Mouse (Mus musculus) testis, adult 2 months (tissue): Measurements from ENCODE around the gene Agl. TPM values are rescaled to one million over a fixed set of nuclear protein-coding genes. Genes with fewer than 3 reads are reported as not detected.

Experiments
- H3K27ac ChIP-seq: fragments of 200-500 bp; 2 replicates; pipeline ENCODE4 v1.5.1; 2012; ENCODE audit warnings: low read depth, low read length; ENCODE audit not compliant: control insufficient read depth, insufficient read depth
- H3K27me3 ChIP-seq: fragments of 200-500 bp; 2 replicates; pipeline ENCODE4 v1.6.1; 2012; ENCODE audit warnings: mild to moderate bottlenecking, low read length, moderate library complexity; ENCODE audit not compliant: control insufficient read depth, insufficient read depth
- H3K36me3 ChIP-seq: fragments of 200-500 bp; 2 replicates; pipeline ENCODE4 v1.6.1; 2012; ENCODE audit warnings: mild to moderate bottlenecking, low read length; ENCODE audit not compliant: control insufficient read depth, insufficient read depth
- H3K4me1 ChIP-seq: fragments of 200-500 bp; 2 replicates; pipeline ENCODE4 v1.6.1; 2012; ENCODE audit warnings: low read length; ENCODE audit not compliant: control insufficient read depth, insufficient read depth
- H3K4me3 ChIP-seq: fragments of 200-500 bp; 2 replicates; pipeline ENCODE4 v1.5.1; 2012; ENCODE audit warnings: low read depth, mild to moderate bottlenecking, low read length, moderate library complexity, mixed read lengths; ENCODE audit not compliant: control insufficient read depth
- CTCF ChIP-seq: fragments of 200-500 bp; IDR thresholded peaks from 2 replicates; pipeline ENCODE4 v1.5.1; 2012; ENCODE audit warnings: low read depth, mild to moderate bottlenecking, inconsistent platforms, low read length, moderate library complexity; ENCODE audit not compliant: control insufficient read depth, insufficient read depth, insufficient replicate concordance
- POLR2A ChIP-seq: fragments of 200-500 bp; IDR thresholded peaks from 2 replicates; pipeline ENCODE4 v1.6.1; 2012; ENCODE audit warnings: low read depth, mild to moderate bottlenecking, inconsistent platforms, low read length, moderate library complexity; ENCODE audit not compliant: control insufficient read depth
- polyA plus RNA-seq: library from polyadenylated mRNA; depleted of rRNA; stranded (reverse); fragments of >200 nt; gene quantifications from 2 replicates; pipeline ENCODE4 v1.2.3, GENCODE M21; 2012

The Agl gene
- polyA plus RNA-seq, 1 experiment: 3.2 TPM

- no peak for TF ChIP-seq CTCF
- TF ChIP-seq POLR2A: no peak
- Histone ChIP-seq H3K27me3 (no peaks in the 10 kb centered on the region), H3K36me3 (no peaks in the 10 kb centered on the region), H3K4me3 (no peak overlapping the region), H3K27ac (no peak overlapping the region), H3K4me1 (no peaks in the 10 kb centered on the region)
Observed at GRCm38 (mm10) chr3:116740106-116740505, 67.9 kb downstream of the Agl start.

DNA sequence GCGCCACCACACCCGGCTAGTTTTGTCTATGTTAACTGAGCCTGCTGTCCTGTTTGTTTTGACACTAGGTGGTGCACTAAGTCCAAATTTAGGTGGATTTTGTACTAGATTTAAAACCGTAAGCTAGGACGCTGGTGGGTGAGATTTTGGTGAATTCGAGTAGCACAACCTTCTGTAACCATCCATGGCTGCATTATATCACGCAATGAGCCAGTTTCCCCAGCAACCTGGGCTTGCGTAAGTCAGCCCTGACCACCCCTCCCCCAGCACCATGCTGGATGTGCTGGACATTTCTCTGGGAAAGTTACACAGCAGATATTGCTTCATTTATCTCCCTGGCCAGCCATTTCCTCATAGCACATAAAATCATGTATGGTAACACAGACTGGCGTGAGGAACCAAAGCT is 70.6 kb downstream of the Agl start:
- no peak overlapping the region for H3K27ac ChIP-seq
- TF ChIP-seq CTCF: no peak
- TF ChIP-seq POLR2A: no peak
- H3K36me3 ChIP-seq: no peaks in the 10 kb centered on the region
- no peaks in the 10 kb centered on the region for H3K27me3 ChIP-seq
- no peaks in the 10 kb centered on the region for H3K4me1 ChIP-seq
- no peak overlapping the region for H3K4me3 ChIP-seq

- TF ChIP-seq CTCF: no peak
- TF ChIP-seq POLR2A: no peak
- no peaks in the 10 kb centered on the region for H3K4me1 ChIP-seq
- H3K27me3 ChIP-seq: no peaks in the 10 kb centered on the region
- no peaks in the 10 kb centered on the region for H3K36me3 ChIP-seq
- no peak overlapping the region for H3K27ac ChIP-seq
- no peak overlapping the region for H3K4me3 ChIP-seq
Observed at GRCm38 (mm10) chr3:116729483-116730174, 78.3 kb downstream of the Agl start.

DNA sequence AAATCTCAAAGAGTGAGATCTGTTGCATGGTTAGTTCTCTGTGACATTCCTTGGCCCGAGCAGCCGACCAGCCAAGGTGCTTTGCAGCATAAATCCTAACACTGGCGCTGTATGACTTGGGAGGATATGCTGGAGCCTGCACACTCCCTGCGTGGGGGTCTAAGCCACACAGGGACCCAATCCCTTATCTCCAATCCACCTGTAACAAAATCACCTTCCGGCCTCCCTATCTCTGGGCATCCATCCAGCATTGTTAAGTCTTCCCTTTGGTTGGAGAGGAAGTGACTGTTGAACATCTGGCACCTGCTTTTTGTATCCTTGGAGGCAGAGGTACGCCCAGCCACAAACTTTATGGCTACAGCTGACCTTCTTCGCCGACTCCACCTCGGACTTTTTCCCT is 81.2 kb downstream of the Agl start:
- Histone ChIP-seq H3K4me1 (no peaks in the 10 kb centered on the region), H3K4me3 (no peak overlapping the region)

GRCm38 (mm10) chr3:116723496-116724481 is 84.2 kb downstream of the Agl start:
- Histone ChIP-seq H3K27ac (no peak overlapping the region), H3K4me1 (no peaks in the 10 kb centered on the region), H3K27me3 (no peaks in the 10 kb centered on the region), H3K36me3 (no peaks in the 10 kb centered on the region), H3K4me3 (no peak overlapping the region)
- TF ChIP-seq POLR2A (no peak), CTCF (no peak)

More for the DNA sequence above, 81.2 kb downstream of the Agl start:
- TF ChIP-seq POLR2A (no peak), CTCF (no peak)
- Histone ChIP-seq H3K36me3 (no peaks in the 10 kb centered on the region), H3K27ac (no peak overlapping the region), H3K27me3 (no peaks in the 10 kb centered on the region)

DNA sequence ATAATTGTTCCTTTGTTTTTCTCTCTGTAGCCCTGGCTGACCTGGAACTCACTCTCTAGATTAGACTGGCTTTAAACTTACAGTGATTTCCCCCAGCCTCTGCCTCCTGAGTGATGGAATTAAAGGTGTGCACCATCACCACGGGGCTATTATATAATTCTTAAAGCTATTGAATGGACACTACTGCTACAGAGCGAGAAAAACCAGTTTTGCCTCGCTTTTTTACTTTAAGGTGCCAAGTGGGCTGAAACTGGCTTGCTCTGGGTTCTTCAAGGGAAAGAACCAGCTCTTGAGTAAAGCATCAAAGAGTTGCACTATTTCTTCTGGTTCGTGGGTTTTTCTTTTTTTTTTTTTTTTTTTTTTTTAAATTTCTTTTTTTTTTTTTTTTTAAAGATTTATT is 85.0 kb downstream of the Agl start:
- Histone ChIP-seq H3K27me3 (no peaks in the 10 kb centered on the region), H3K27ac (no peak overlapping the region), H3K4me3 (no peak overlapping the region), H3K36me3 (no peaks in the 10 kb centered on the region), H3K4me1 (no peaks in the 10 kb centered on the region)
- TF ChIP-seq CTCF (no peak), POLR2A (no peak)

GRCm38 (mm10) chr3:116718951-116719350 is 89.0 kb downstream of the Agl start:
- Histone ChIP-seq H3K27ac (no peak overlapping the region), H3K4me1 (no peaks in the 10 kb centered on the region), H3K4me3 (no peak overlapping the region), H3K36me3 (no peaks in the 10 kb centered on the region), H3K27me3 (no peaks in the 10 kb centered on the region)
- no peak for TF ChIP-seq POLR2A
- no peak for TF ChIP-seq CTCF
